Mouse (Mus musculus): ENCODE results near the gene Mcm10. TPM values are rescaled to one million over a fixed set of nuclear protein-coding genes. Genes with fewer than 3 reads are reported as not detected.

The Mcm10 gene
- total RNA-seq, 1 experiment = 127 TPM

GRCm38 (mm10) chr2:5039350-5040170, 27.0 kb upstream of the Mcm10 start:
- peaks cover 13% of the 10 kb centered on the region; the same call in 1 of the 2 replicates for H3K36me3 ChIP-seq (ENCODE audit: control insufficient read depth, insufficient read depth, low read length, poor library complexity, severe bottlenecking)
- no peak for TF ChIP-seq ZC3H11A (IDR thresholded peaks at IDR 0.05; ENCODE audit: borderline replicate concordance, low read depth, low read length)
- no peak for TF ChIP-seq CHD2 (IDR thresholded peaks at IDR 0.05; ENCODE audit: low read depth, low read length)
- no peak for TF ChIP-seq MAFK (IDR thresholded peaks at IDR 0.05; ENCODE audit: insufficient read depth, low read depth, low read length)
- no peak for TF ChIP-seq HCFC1 (IDR thresholded peaks at IDR 0.05; ENCODE audit: borderline replicate concordance, insufficient read depth, low read length)
- no peak for TF ChIP-seq ZNF384 (IDR thresholded peaks at IDR 0.05; ENCODE audit: low read depth, low read length)
- peaks cover 4 to 19% of the 10 kb centered on the region in 2 experiments; a peak in 3 of 4 replicates for H3K4me1 ChIP-seq (ENCODE audit: control insufficient read depth in 2 of 2, insufficient read depth in 2 of 2, low read length in 2 of 2, poor library complexity in 1 of 2)
- no peaks in the 10 kb centered on the region for H3K9me3 ChIP-seq (ENCODE audit: control insufficient read depth, insufficient read depth, low read depth, low read length)
- no peak overlapping the region for H3K9ac ChIP-seq (ENCODE audit: insufficient read depth, low read depth, low read length, poor library complexity, severe bottlenecking)
- DNase-seq (ENCODE audit: low read depth, low spot score) = no peak
- no peak overlapping the region for H3K4me3 ChIP-seq (ENCODE audit: insufficient read depth in 1 of 2, low read depth in 1 of 2, low read length in 2 of 2, poor library complexity in 1 of 2, severe bottlenecking in 1 of 2)
- in situ Hi-C loops (cut with MboI; ENCODE audit: low sequenced_read_pairs in 2 of 2, unreplicated experiment in 2 of 2) = no loop called here
- no peak overlapping the region for H3K27ac ChIP-seq (ENCODE audit: insufficient read depth, low read depth, low read length, poor library complexity, severe bottlenecking)

GRCm38 (mm10) chr2:5038320-5038719, 25.7 kb upstream of the Mcm10 start:
- TF ChIP-seq ZNF384 (IDR thresholded peaks at IDR 0.05; ENCODE audit: low read depth, low read length) (no peak), ZC3H11A (IDR thresholded peaks at IDR 0.05; ENCODE audit: borderline replicate concordance, low read depth, low read length) (no peak)
- no peak overlapping the region for H3K9ac ChIP-seq (ENCODE audit: insufficient read depth, low read depth, low read length, poor library complexity, severe bottlenecking)
- in situ Hi-C loops (cut with MboI; ENCODE audit: low sequenced_read_pairs in 2 of 2, unreplicated experiment in 2 of 2) = no loop called here
- H3K36me3 ChIP-seq (ENCODE audit: control insufficient read depth, insufficient read depth, low read length, poor library complexity, severe bottlenecking) = peaks cover 13% of the 10 kb centered on the region; the same call in 1 of the 2 replicates
- no peak overlapping the region for H3K4me3 ChIP-seq (ENCODE audit: insufficient read depth in 1 of 2, low read depth in 1 of 2, low read length in 2 of 2, poor library complexity in 1 of 2, severe bottlenecking in 1 of 2)
- no peaks in the 10 kb centered on the region for H3K9me3 ChIP-seq (ENCODE audit: control insufficient read depth, insufficient read depth, low read depth, low read length)
- no peak overlapping the region for H3K27ac ChIP-seq (ENCODE audit: insufficient read depth, low read depth, low read length, poor library complexity, severe bottlenecking)
- H3K4me1 ChIP-seq (ENCODE audit: control insufficient read depth in 2 of 2, insufficient read depth in 2 of 2, low read length in 2 of 2, poor library complexity in 1 of 2) = peaks cover 4 to 20% of the 10 kb centered on the region in 2 experiments; a peak in 3 of 4 replicates
- no peak for DNase-seq (ENCODE audit: low read depth, low spot score)

DNA sequence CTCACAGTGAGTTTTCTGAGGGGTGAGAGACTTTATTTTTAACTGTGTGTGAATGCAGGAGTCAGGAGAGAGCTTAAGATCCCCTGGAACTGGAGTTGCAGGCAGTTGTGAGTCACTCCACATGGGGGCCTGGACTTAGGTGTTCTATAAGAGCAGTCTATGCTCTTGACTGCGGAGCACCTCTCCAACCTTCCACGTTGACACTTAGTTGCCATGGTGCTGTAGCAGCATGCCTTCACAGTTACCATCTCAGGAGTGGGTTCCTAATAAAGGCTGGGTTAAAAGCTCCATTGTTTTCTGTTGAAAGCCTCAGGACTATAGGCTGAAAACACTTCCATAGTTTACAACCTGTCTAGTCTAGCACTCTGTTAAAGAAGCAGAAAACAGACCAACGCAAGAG, 24.8 kb upstream of the Mcm10 start:
- Histone ChIP-seq H3K4me1 (ENCODE audit: control insufficient read depth in 2 of 2, insufficient read depth in 2 of 2, low read length in 2 of 2, poor library complexity in 1 of 2) (peaks cover 9 to 19% of the 10 kb centered on the region in 2 experiments; a peak in 3 of 4 replicates), H3K4me3 (ENCODE audit: insufficient read depth in 1 of 2, low read depth in 1 of 2, low read length in 2 of 2, poor library complexity in 1 of 2, severe bottlenecking in 1 of 2) (no peak overlapping the region), H3K9me3 (ENCODE audit: control insufficient read depth, insufficient read depth, low read depth, low read length) (no peaks in the 10 kb centered on the region), H3K36me3 (ENCODE audit: control insufficient read depth, insufficient read depth, low read length, poor library complexity, severe bottlenecking) (peaks cover 13% of the 10 kb centered on the region; the same call in 1 of the 2 replicates), H3K9ac (ENCODE audit: insufficient read depth, low read depth, low read length, poor library complexity, severe bottlenecking) (no peak overlapping the region), H3K27ac (ENCODE audit: insufficient read depth, low read depth, low read length, poor library complexity, severe bottlenecking) (no peak overlapping the region)
- TF ChIP-seq ZC3H11A (IDR thresholded peaks at IDR 0.05; ENCODE audit: borderline replicate concordance, low read depth, low read length) = no peak
- TF ChIP-seq CHD2 (IDR thresholded peaks at IDR 0.05; ENCODE audit: low read depth, low read length) = no peak
- TF ChIP-seq MAFK (IDR thresholded peaks at IDR 0.05; ENCODE audit: insufficient read depth, low read depth, low read length) = no peak
- no peak for TF ChIP-seq HCFC1 (IDR thresholded peaks at IDR 0.05; ENCODE audit: borderline replicate concordance, insufficient read depth, low read length)
- TF ChIP-seq ZNF384 (IDR thresholded peaks at IDR 0.05; ENCODE audit: low read depth, low read length) = no peak
- no peak for DNase-seq (ENCODE audit: low read depth, low spot score)
- in situ Hi-C loops (cut with MboI; ENCODE audit: low sequenced_read_pairs in 2 of 2, unreplicated experiment in 2 of 2) = no loop called here

DNA sequence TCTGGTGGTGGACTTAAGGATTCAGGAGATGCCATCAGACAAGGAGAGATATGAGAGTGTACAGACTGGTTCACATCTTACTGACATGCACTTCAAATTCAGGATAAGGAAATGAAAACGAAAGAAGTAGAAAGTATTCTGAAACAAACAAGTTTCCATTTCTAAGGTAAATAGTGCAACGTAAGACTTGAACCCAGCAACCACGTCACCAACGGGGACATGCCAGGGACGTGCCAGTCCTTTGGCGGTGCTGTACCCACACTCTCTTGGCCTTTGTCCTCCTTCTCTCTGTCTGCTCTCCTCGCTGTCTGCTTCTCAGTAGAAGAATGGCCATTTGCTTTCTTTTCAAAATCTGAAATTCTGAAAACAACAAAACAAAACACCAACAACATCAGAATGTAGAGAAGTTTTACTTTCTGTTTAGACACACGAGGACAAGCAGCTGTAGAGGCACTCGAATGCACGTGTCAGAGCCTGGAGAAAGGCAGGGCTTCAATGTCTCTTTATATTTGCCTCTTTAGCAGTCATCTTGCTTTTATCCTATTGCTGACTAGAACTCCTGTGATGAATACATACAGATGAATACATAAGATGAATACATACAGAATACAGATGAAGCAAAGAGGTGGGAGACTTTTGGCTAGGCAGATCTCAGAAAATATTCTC, 24.0 kb upstream of the Mcm10 start:
- Histone ChIP-seq H3K4me1 (ENCODE audit: control insufficient read depth in 2 of 2, insufficient read depth in 2 of 2, low read length in 2 of 2, poor library complexity in 1 of 2) (peaks cover 9 to 17% of the 10 kb centered on the region in 2 experiments; a peak in 3 of 4 replicates), H3K27ac (ENCODE audit: insufficient read depth, low read depth, low read length, poor library complexity, severe bottlenecking) (no peak overlapping the region), H3K9me3 (ENCODE audit: control insufficient read depth, insufficient read depth, low read depth, low read length) (no peaks in the 10 kb centered on the region), H3K9ac (ENCODE audit: insufficient read depth, low read depth, low read length, poor library complexity, severe bottlenecking) (no peak overlapping the region), H3K36me3 (ENCODE audit: control insufficient read depth, insufficient read depth, low read length, poor library complexity, severe bottlenecking) (peaks cover 11% of the 10 kb centered on the region; the same call in 1 of the 2 replicates), H3K4me3 (ENCODE audit: insufficient read depth in 1 of 2, low read depth in 1 of 2, low read length in 2 of 2, poor library complexity in 1 of 2, severe bottlenecking in 1 of 2) (no peak overlapping the region)
- DNase-seq (ENCODE audit: low read depth, low spot score) = no peak
- TF ChIP-seq HCFC1 (IDR thresholded peaks at IDR 0.05; ENCODE audit: borderline replicate concordance, insufficient read depth, low read length) (no peak), MAFK (IDR thresholded peaks at IDR 0.05; ENCODE audit: insufficient read depth, low read depth, low read length) (no peak), CHD2 (IDR thresholded peaks at IDR 0.05; ENCODE audit: low read depth, low read length) (no peak), ZC3H11A (IDR thresholded peaks at IDR 0.05; ENCODE audit: borderline replicate concordance, low read depth, low read length) (no peak), ZNF384 (IDR thresholded peaks at IDR 0.05; ENCODE audit: low read depth, low read length) (no peak)
- in situ Hi-C loops (cut with MboI; ENCODE audit: low sequenced_read_pairs in 2 of 2, unreplicated experiment in 2 of 2) = no loop called here

Data from ES-E14 (cell line).